Mouse (Mus musculus): ENCODE measurements around the gene Gad1. TPM values are rescaled to one million over a fixed set of nuclear protein-coding genes. Genes with fewer than 3 reads are reported as not detected.
"Not testable (repeated sequence)": the region's sequence is repeated elsewhere in the genome, so short reads cannot be mapped to it uniquely, and the experiment has no call there.

Gene Gad1
- 0.25 and 0.41 TPM in 2 replicates for polyA plus RNA-seq (2015; fragmentation: Nextera tagmentation; extraction: Ambion mirVana)

DNA sequence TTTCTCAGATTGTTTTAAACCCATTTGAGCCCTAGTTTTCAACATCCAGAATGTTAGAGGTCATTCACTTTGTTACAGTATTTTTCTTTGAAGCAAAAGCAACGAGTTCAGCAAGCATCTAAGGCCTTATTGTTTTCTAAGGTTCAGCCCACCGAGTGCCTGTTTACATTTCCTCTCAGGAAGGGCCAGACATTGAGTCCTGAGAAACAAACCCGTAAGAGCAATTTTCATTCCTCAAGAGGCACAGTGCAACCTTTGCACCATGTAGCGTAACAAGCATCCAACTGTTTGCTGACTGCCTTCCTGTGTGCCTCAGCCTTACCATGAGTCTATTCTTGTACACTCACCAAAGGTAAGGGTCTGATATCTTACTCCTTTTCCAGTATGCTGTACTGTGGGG lies at the start of gene Gad1:
Gene Gad1, plus strand, starts transcription at position 301 of the 400 bp plus-strand sequence.
- no peaks in the 10 kb centered on the region for H3K36me3 ChIP-seq (ENCODE audit: control insufficient read depth, insufficient read depth)
- ATAC-seq (replicated peaks; ENCODE audit: extremely low read depth, insufficient read depth, low FRiP score) = no peak
- no peak within 1 kb of the TSS for H3K4me2 ChIP-seq (ENCODE audit: low read depth, low read length)
- no peaks in the 10 kb centered on the region for H3K4me1 ChIP-seq (ENCODE audit: control insufficient read depth, insufficient read depth, low read length)
- H3K27me3 ChIP-seq (ENCODE audit: control insufficient read depth, insufficient read depth, low read length) = peaks cover 14% of the 10 kb centered on the region
- 62% methylated on average over 4 of the region's 4 CpGs for WGBS
- no peak within 1 kb of the TSS for H3K9ac ChIP-seq (ENCODE audit: low read length)
- no peak within 1 kb of the TSS for H3K4me3 ChIP-seq (ENCODE audit: low read length)
- no peak within 1 kb of the TSS for H3K27ac ChIP-seq (ENCODE audit: low read length)
- no peaks in the 10 kb centered on the region for H3K9me3 ChIP-seq (replicated peaks; ENCODE audit: control insufficient read depth, low read length)

DNA sequence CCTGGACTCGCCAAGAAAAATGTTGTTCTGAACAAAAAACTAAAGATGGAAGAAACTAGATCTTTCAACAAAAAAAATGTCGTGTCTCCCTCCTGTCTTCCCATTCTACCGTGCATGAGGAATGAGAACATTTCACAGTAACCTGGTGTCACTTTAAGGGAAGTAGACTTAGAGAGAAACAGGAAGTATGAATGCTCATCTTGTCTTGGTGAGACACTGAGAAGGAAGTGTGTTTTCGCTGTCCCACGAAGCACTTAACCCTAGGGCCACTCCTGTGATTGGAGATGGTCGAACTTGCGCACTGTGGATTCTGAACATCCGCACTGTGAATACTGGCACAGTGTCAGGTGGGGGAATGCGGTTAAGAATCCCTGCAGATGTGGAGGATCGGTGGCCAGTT lies 49.4 kb upstream of the Gad1 start:
- H3K4me3 ChIP-seq (ENCODE audit: low read length) = no peak overlapping the region
- H3K36me3 ChIP-seq (ENCODE audit: control insufficient read depth, insufficient read depth) = no peaks in the 10 kb centered on the region
- H3K27ac ChIP-seq (ENCODE audit: low read length) = no peak overlapping the region
- ATAC-seq (replicated peaks; ENCODE audit: extremely low read depth, insufficient read depth, low FRiP score) = no peak
- H3K9ac ChIP-seq (ENCODE audit: low read length) = no peak overlapping the region
- peaks cover under 1% of the 10 kb centered on the region; the same call in 1 of the 2 replicates for H3K4me1 ChIP-seq (ENCODE audit: control insufficient read depth, insufficient read depth, low read length)
- H3K4me2 ChIP-seq (ENCODE audit: low read depth, low read length) = no peak overlapping the region
- 69% methylated on average over 10 of the region's 10 CpGs for WGBS
- H3K27me3 ChIP-seq (ENCODE audit: control insufficient read depth, insufficient read depth, low read length) = peaks cover 3% of the 10 kb centered on the region; the same call in 1 of the 2 replicates
- H3K9me3 ChIP-seq (replicated peaks; ENCODE audit: control insufficient read depth, low read length) = no peaks in the 10 kb centered on the region

DNA sequence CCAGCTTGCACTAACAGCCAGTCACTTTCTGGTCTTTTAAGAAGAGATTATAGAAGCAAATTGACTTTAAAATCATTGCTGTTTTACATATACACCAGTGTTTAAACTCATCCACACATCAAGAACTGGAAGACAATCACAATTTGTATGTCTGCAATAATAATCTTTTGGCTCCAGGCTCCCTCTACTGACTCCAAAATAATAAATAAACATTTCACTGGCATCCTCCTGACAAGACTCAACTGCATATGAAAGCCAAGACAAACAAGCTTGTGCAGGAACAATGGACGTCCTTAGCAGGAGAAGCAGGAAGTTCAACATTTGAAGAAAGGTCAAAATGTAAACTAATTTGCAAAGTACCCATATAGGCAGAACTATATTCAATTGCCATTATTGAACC lies 47.6 kb upstream of the Gad1 start:
- H3K27ac ChIP-seq (ENCODE audit: low read length) = no peak overlapping the region
- no peaks in the 10 kb centered on the region for H3K36me3 ChIP-seq (ENCODE audit: control insufficient read depth, insufficient read depth)
- H3K4me1 ChIP-seq (ENCODE audit: control insufficient read depth, insufficient read depth, low read length) = peaks cover 4% of the 10 kb centered on the region
- ATAC-seq (replicated peaks; ENCODE audit: extremely low read depth, insufficient read depth, low FRiP score) = no peak
- H3K9ac ChIP-seq (ENCODE audit: low read length) = no peak overlapping the region
- no peaks in the 10 kb centered on the region for H3K9me3 ChIP-seq (replicated peaks; ENCODE audit: control insufficient read depth, low read length)
- 7% methylated on average over 1 of the region's 1 CpGs for WGBS
- H3K4me3 ChIP-seq (ENCODE audit: low read length) = no peak overlapping the region
- no peak overlapping the region for H3K4me2 ChIP-seq (ENCODE audit: low read depth, low read length)
- H3K27me3 ChIP-seq (ENCODE audit: control insufficient read depth, insufficient read depth, low read length) = peaks cover 6% of the 10 kb centered on the region; the same call in 1 of the 2 replicates

DNA sequence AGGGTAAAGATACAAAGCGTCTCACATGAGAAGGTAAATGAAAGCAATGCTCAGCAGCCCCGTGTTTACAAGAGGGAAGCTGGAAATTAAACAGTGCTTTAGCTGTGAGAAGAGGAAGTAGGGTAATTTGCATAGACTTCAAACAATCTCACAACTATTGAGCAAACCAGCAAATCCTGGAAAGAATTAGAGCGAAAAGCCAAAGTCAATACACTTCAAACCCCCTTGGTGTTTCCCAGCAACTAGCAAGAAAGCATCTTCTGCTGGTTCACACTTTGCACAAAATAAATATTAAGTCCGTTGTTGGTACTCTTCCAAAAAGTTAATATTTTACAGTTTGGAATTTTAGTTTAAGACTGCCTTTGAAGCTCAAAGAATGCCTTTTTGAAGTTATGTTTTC lies 47.0 kb upstream of the Gad1 start:
- Histone ChIP-seq H3K9ac (ENCODE audit: low read length) (no peak overlapping the region), H3K27ac (ENCODE audit: low read length) (no peak overlapping the region), H3K9me3 (replicated peaks; ENCODE audit: control insufficient read depth, low read length) (no peaks in the 10 kb centered on the region), H3K4me1 (ENCODE audit: control insufficient read depth, insufficient read depth, low read length) (peaks cover 4% of the 10 kb centered on the region), H3K4me2 (ENCODE audit: low read depth, low read length) (no peak overlapping the region), H3K4me3 (ENCODE audit: low read length) (no peak overlapping the region), H3K36me3 (ENCODE audit: control insufficient read depth, insufficient read depth) (no peaks in the 10 kb centered on the region), H3K27me3 (ENCODE audit: control insufficient read depth, insufficient read depth, low read length) (0 out of 2 replicates have a peak, but pooled peaks cover 3% of the 10 kb centered on the region)
- ATAC-seq (replicated peaks; ENCODE audit: extremely low read depth, insufficient read depth, low FRiP score) = no peak
- 35% methylated on average over 4 of the region's 4 CpGs for WGBS

DNA sequence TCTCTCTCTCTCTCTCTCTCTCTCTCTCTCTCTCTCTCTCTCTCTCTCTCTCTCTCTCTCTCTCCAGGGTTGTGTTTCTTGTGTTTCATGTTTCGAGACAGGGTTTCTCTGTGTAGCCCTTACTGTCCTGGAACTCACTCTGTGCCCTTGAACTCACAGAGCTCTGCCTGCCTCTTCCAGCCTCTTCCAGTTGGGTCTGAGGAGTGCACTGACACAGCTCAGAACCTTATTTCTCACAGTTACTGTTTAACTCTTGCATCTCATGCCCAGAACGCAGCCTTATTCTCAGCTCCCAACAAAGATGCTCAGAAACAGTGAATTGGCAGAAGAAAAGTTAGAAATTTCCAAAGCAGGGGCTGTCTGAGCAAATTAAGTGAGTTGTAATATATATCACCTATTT lies 46.5 kb upstream of the Gad1 start:
- H3K36me3 ChIP-seq (ENCODE audit: control insufficient read depth, insufficient read depth) = no peaks in the 10 kb centered on the region
- peaks cover 4% of the 10 kb centered on the region for H3K4me1 ChIP-seq (ENCODE audit: control insufficient read depth, insufficient read depth, low read length)
- no peak overlapping the region for H3K4me2 ChIP-seq (ENCODE audit: low read depth, low read length)
- H3K27me3 ChIP-seq (ENCODE audit: control insufficient read depth, insufficient read depth, low read length) = 0 out of 2 replicates have a peak, but pooled peaks cover 3% of the 10 kb centered on the region
- 70% methylated on average over 2 of the region's 2 CpGs for WGBS
- no peaks in the 10 kb centered on the region for H3K9me3 ChIP-seq (replicated peaks; ENCODE audit: control insufficient read depth, low read length)
- no peak overlapping the region for H3K27ac ChIP-seq (ENCODE audit: low read length)
- H3K4me3 ChIP-seq (ENCODE audit: low read length) = no peak overlapping the region
- no peak overlapping the region for H3K9ac ChIP-seq (ENCODE audit: low read length)
- no peak for ATAC-seq (replicated peaks; ENCODE audit: extremely low read depth, insufficient read depth, low FRiP score)

DNA sequence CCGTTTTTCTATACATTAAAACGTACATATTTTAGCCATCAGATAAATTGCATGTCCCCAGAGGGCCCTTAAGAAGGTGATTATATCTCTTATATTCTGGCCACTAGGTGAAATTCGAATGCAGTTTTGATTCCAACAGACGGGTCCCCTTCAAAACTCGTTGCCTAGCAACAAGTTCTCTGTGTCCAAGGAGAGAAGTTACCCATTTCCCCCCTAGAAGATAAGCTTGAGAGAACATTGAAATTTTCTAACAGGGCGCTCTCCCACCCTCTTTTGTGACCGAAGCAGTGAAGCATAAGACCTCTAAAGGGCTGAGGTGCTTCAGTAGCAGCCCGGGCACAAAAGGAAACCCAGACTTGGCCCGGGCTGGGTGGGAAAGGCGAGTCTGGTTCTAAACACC lies 44.4 kb upstream of the Gad1 start, which contains the start of gene Erich2:
Gene Erich2, plus strand, starts transcription at position 324 of the 400 bp plus-strand sequence.
- H3K9ac ChIP-seq (ENCODE audit: low read length) = peak within 1 kb of the TSS; percentile 73
- 0 out of 2 replicates have a peak, but pooled peaks cover 3% of the 10 kb centered on the region for H3K27me3 ChIP-seq (ENCODE audit: control insufficient read depth, insufficient read depth, low read length)
- ATAC-seq (replicated peaks; ENCODE audit: extremely low read depth, insufficient read depth, low FRiP score) = no peak
- H3K4me3 ChIP-seq (ENCODE audit: low read length) = peak within 1 kb of the TSS; percentile 71
- no peak within 1 kb of the TSS for H3K27ac ChIP-seq (ENCODE audit: low read length)
- peaks cover 4% of the 10 kb centered on the region for H3K4me1 ChIP-seq (ENCODE audit: control insufficient read depth, insufficient read depth, low read length)
- no peaks in the 10 kb centered on the region for H3K36me3 ChIP-seq (ENCODE audit: control insufficient read depth, insufficient read depth)
- peak within 1 kb of the TSS; percentile 92 for H3K4me2 ChIP-seq (ENCODE audit: low read depth, low read length)
- H3K9me3 ChIP-seq (replicated peaks; ENCODE audit: control insufficient read depth, low read length) = no peaks in the 10 kb centered on the region
- 17% methylated on average over 10 of the region's 10 CpGs for WGBS

DNA sequence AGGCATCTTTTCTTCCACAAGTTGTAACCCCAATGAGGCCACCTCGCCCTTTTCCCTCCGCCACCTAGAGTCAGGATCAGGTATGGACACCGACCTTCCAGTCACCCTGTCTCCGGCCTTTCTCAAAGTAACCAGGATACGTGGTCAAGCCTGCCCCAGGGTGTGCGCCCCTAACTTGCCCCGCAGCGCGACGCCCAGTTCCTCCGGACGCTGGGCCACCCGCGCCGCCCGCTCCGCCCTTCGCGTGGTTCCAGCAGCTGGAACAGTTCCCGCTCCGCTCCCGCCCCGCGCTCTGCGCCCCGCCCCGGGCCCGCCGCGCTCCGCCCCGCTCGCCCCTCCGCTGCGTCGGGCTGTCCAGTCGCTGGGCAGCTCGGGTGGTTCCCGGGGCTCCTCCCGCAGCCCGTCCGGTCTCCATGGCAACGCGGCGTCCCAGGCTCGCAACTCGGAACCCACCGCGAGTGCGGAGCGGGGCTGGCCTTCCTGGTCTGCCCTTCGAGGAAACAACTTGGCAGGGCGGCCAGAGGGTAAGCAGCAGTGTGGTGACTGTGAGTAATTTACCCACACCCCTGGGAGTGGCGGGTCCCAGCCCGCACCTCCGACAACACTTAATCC lies 43.7 kb upstream of the Gad1 start:
- ATAC-seq (replicated peaks; ENCODE audit: extremely low read depth, insufficient read depth, low FRiP score) = peak; percentile 98
- H3K4me1 ChIP-seq (ENCODE audit: control insufficient read depth, insufficient read depth, low read length) = peaks cover 4% of the 10 kb centered on the region
- H3K27ac ChIP-seq (ENCODE audit: low read length) = no peak overlapping the region
- no peaks in the 10 kb centered on the region for H3K36me3 ChIP-seq (ENCODE audit: control insufficient read depth, insufficient read depth)
- H3K27me3 ChIP-seq (ENCODE audit: control insufficient read depth, insufficient read depth, low read length) = 0 out of 2 replicates have a peak, but pooled peaks cover 3% of the 10 kb centered on the region
- peak overlapping the region; percentile 71 for H3K4me3 ChIP-seq (ENCODE audit: low read length)
- H3K9me3 ChIP-seq (replicated peaks; ENCODE audit: control insufficient read depth, low read length) = no peaks in the 10 kb centered on the region
- H3K9ac ChIP-seq (ENCODE audit: low read length) = peak overlapping the region; percentile 73
- under 1% methylated on average over 55 of the region's 56 CpGs for WGBS
- H3K4me2 ChIP-seq (ENCODE audit: low read depth, low read length) = peak overlapping the region; percentile 92

DNA sequence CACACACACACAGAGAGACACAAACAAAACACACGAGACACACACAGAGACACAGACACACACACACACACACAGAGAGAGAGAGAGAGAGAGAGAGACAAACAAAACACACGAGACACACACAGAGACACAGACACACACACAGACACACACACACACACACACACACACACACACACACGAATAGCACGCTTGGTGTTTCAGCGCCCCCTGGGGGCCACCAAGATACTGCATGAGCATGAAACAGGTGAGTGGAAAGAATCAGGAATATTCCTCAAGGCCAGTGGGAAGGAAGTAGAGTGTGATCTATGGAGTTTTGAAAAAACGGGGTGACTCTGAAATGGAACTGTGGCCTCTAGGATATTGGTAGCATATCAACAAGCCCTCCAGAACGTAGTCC lies 14.6 kb upstream of the Gad1 start:
- not testable (repeated sequence) for H3K36me3 ChIP-seq (ENCODE audit: control insufficient read depth, insufficient read depth); H3K4me1 ChIP-seq (ENCODE audit: control insufficient read depth, insufficient read depth, low read length); ATAC-seq (replicated peaks; ENCODE audit: extremely low read depth, insufficient read depth, low FRiP score); H3K27ac ChIP-seq (ENCODE audit: low read length); H3K9me3 ChIP-seq (replicated peaks; ENCODE audit: control insufficient read depth, low read length); H3K4me3 ChIP-seq (ENCODE audit: low read length); H3K4me2 ChIP-seq (ENCODE audit: low read depth, low read length); H3K9ac ChIP-seq (ENCODE audit: low read length); H3K27me3 ChIP-seq (ENCODE audit: control insufficient read depth, insufficient read depth, low read length)
- 45% methylated on average over 7 of the region's 7 CpGs for WGBS

DNA sequence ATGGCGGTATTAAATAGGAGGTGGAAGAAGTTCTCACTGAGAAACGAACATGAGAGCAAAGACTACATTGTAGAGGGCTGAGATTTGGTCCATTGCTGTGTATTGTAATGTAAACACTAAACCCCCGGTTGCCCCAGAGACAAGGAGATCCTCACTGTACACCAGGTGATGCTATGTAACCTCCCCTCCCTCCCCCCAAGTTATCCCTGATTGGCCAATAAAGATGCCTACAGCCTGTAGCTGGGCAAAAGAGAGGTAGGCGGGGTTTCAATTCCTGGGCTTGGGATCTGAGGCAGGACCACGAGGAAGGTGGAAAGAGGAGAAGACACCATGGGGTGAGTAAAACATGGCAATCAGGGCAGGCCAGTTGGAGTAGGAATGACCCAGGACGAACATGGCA lies 2.2 kb upstream of the Gad1 start:
- Histone ChIP-seq H3K27me3 (ENCODE audit: control insufficient read depth, insufficient read depth, low read length) (no peaks in the 10 kb centered on the region), H3K4me1 (ENCODE audit: control insufficient read depth, insufficient read depth, low read length) (no peaks in the 10 kb centered on the region), H3K36me3 (ENCODE audit: control insufficient read depth, insufficient read depth) (no peaks in the 10 kb centered on the region), H3K4me3 (ENCODE audit: low read length) (no peak overlapping the region), H3K4me2 (ENCODE audit: low read depth, low read length) (no peak overlapping the region), H3K9me3 (replicated peaks; ENCODE audit: control insufficient read depth, low read length) (peaks cover 2% of the 10 kb centered on the region; the same call in 1 of the 2 replicates), H3K27ac (ENCODE audit: low read length) (no peak overlapping the region), H3K9ac (ENCODE audit: low read length) (no peak overlapping the region)
- no peak for ATAC-seq (replicated peaks; ENCODE audit: extremely low read depth, insufficient read depth, low FRiP score)
- WGBS = 49% methylated on average over 6 of the region's 6 CpGs

Measured in heart, embryonic 16.5 days (tissue).